Mouse (Mus musculus) 3T3-L1 (cell line): ENCODE measurements around the gene Adamtsl5.

Source experiments
- DNase-seq: peaks from one replicate; pipeline ENCODE4 v3.0.0-alpha.2; 2015; ENCODE audit warnings: low read depth, low spot score

Adamtsl5 gene

GRCm38 (mm10) chr10:80342749-80343424, 5.3 kb downstream of the Adamtsl5 start:
- no peak for DNase-seq

GRCm38 (mm10) chr10:80342305-80342748, 5.9 kb downstream of the Adamtsl5 start:
- no peak for DNase-seq

- no peak for DNase-seq
Measured at GRCm38 (mm10) chr10:80341491-80342304, 6.5 kb downstream of the Adamtsl5 start.

GRCm38 (mm10) chr10:80341026-80341425, 7.2 kb downstream of the Adamtsl5 start:
- no peak for DNase-seq

- peak; percentile 85 for DNase-seq
Measured at GRCm38 (mm10) chr10:80339941-80340750, 8.1 kb downstream of the Adamtsl5 start.

- DNase-seq = no peak
Measured at GRCm38 (mm10) chr10:80336263-80336662, 11.9 kb downstream of the Adamtsl5 start.

GRCm38 (mm10) chr10:80332525-80332989, 15.7 kb downstream of the Adamtsl5 start:
- DNase-seq = no peak

- DNase-seq = no peak
Measured at GRCm38 (mm10) chr10:80331636-80332524, 16.3 kb downstream of the Adamtsl5 start.

- DNase-seq = no peak
Measured at GRCm38 (mm10) chr10:80330888-80331287, 17.3 kb downstream of the Adamtsl5 start.

GRCm38 (mm10) chr10:80330084-80330483, 18.1 kb downstream of the Adamtsl5 start:
- DNase-seq = no peak

- DNase-seq = peak; percentile 60
Measured at GRCm38 (mm10) chr10:80329273-80330081, 18.7 kb downstream of the Adamtsl5 start, which contains the start of the genes Pcsk4 and Reep6. Gene Pcsk4, minus strand, starts transcription at chr10:80329498. Gene Reep6, plus strand, starts transcription at chr10:80329953.

GRCm38 (mm10) chr10:80325045-80325444, 23.2 kb downstream of the Adamtsl5 start:
- DNase-seq = no peak

GRCm38 (mm10) chr10:80324120-80325037, 23.8 kb downstream of the Adamtsl5 start:
- no peak for DNase-seq

GRCm38 (mm10) chr10:80323261-80324119, 24.7 kb downstream of the Adamtsl5 start:
- DNase-seq = peak; percentile 47

GRCm38 (mm10) chr10:80322811-80323211, 25.4 kb downstream of the Adamtsl5 start:
- no peak for DNase-seq

GRCm38 (mm10) chr10:80321670-80322581, 26.3 kb downstream of the Adamtsl5 start:
- DNase-seq = no peak
